Mouse (Mus musculus): ENCODE results near the gene Fam180a.

- TF ChIP-seq POLR2A (IDR thresholded peaks at IDR 0.05; ENCODE audit: control insufficient read depth, low read depth, low read length) (no peak), CTCF (IDR thresholded peaks at IDR 0.05; ENCODE audit: control insufficient read depth, insufficient read depth, insufficient replicate concordance, low read depth, low read length) (no peak)
These were observed 25.9 kb upstream of the Fam180a start for GRCm38 (mm10) chr6:35351826-35352225.
